Mouse (Mus musculus): Measurements from ENCODE around the gene Rnf216. TPM values are rescaled to one million over a fixed set of nuclear protein-coding genes. Genes with fewer than 3 reads are reported as not detected.
"Not testable (repeated sequence)": the region's sequence is repeated elsewhere in the genome, so short reads cannot be mapped to it uniquely, and the experiment has no call there.

Gene Rnf216
- total RNA-seq (2021): 10 to 100 TPM; 16.6 to 19.0 TPM
- long read RNA-seq, experiment 1, full-length matches to known transcripts: 4 of 6 reads
- long read RNA-seq, experiment 1, partial matches to known transcripts: 2 of 6 reads
- long read RNA-seq, experiment 1, other reads (novel, unspliced or antisense): 0 of 6 reads
- long read RNA-seq, experiment 2, full-length matches to known transcripts: 3 of 12 reads
- long read RNA-seq, experiment 2, partial matches to known transcripts: 2 of 12 reads
- long read RNA-seq, experiment 2, other reads (novel, unspliced or antisense): 7 of 12 reads

GRCm38 (mm10) chr5:143112281-143113246, at the start of gene Rnf216:
TSS of gene Rnf216 (minus strand) at chr5:143112994.
- intact Hi-C loops (cut with DNase I; ENCODE audit: low total_unique reads): no loop called here
- DNase-seq: peak; percentile 95

- DNase-seq: no peak
- intact Hi-C loops (cut with DNase I; ENCODE audit: low total_unique reads): no loop called here
These were observed 42.7 kb upstream of the Rnf216 start for GRCm38 (mm10) chr5:143155534-143155933.

GRCm38 (mm10) chr5:143153756-143154155, 41.0 kb upstream of the Rnf216 start:
- intact Hi-C loops (cut with DNase I; ENCODE audit: low total_unique reads): no loop called here
- DNase-seq: no peak

- intact Hi-C loops (cut with DNase I; ENCODE audit: low total_unique reads): no loop called here
- DNase-seq: no peak
These were observed 37.2 kb upstream of the Rnf216 start for GRCm38 (mm10) chr5:143150044-143150443.

- DNase-seq: no peak
- intact Hi-C loops (cut with DNase I; ENCODE audit: low total_unique reads): no loop called here
These were observed 36.7 kb upstream of the Rnf216 start for GRCm38 (mm10) chr5:143149536-143149935.

- intact Hi-C loops (cut with DNase I; ENCODE audit: low total_unique reads): no loop called here
- no peak for DNase-seq
These were observed 35.9 kb upstream of the Rnf216 start for GRCm38 (mm10) chr5:143148661-143149060.

- intact Hi-C loops (cut with DNase I; ENCODE audit: low total_unique reads): no loop called here
- no peak for DNase-seq
These were observed 34.7 kb upstream of the Rnf216 start, which contains the start of gene Olfr718-ps1 for GRCm38 (mm10) chr5:143147481-143147880. TSS of gene Olfr718-ps1 (minus strand) at chr5:143147581.

GRCm38 (mm10) chr5:143137580-143137979, 24.8 kb upstream of the Rnf216 start:
- intact Hi-C loops (cut with DNase I; ENCODE audit: low total_unique reads): no loop called here
- no peak for DNase-seq

GRCm38 (mm10) chr5:143135042-143135441, 22.2 kb upstream of the Rnf216 start:
- intact Hi-C loops (cut with DNase I; ENCODE audit: low total_unique reads): no loop called here
- no peak for DNase-seq

GRCm38 (mm10) chr5:143134216-143135010, 21.6 kb upstream of the Rnf216 start:
- DNase-seq; intact Hi-C loops (cut with DNase I; ENCODE audit: low total_unique reads): not testable (repeated sequence)

- intact Hi-C loops (cut with DNase I; ENCODE audit: low total_unique reads): no loop called here
- DNase-seq: no peak
These were observed 20.2 kb upstream of the Rnf216 start for GRCm38 (mm10) chr5:143132935-143133514.

GRCm38 (mm10) chr5:143130342-143130741, 17.5 kb upstream of the Rnf216 start:
- intact Hi-C loops (cut with DNase I; ENCODE audit: low total_unique reads): no loop called here
- DNase-seq: no peak

GRCm38 (mm10) chr5:143129101-143129500, 16.3 kb upstream of the Rnf216 start:
- intact Hi-C loops (cut with DNase I; ENCODE audit: low total_unique reads): no loop called here

GRCm38 (mm10) chr5:143127837-143128236, 15.0 kb upstream of the Rnf216 start:
- no peak for DNase-seq
- intact Hi-C loops (cut with DNase I; ENCODE audit: low total_unique reads): no loop called here

More at GRCm38 (mm10) chr5:143129101-143129500, 16.3 kb upstream of the Rnf216 start:
- no peak for DNase-seq

- intact Hi-C loops (cut with DNase I; ENCODE audit: low total_unique reads): no loop called here
- no peak for DNase-seq
These were observed 14.1 kb upstream of the Rnf216 start for GRCm38 (mm10) chr5:143126908-143127307.

GRCm38 (mm10) chr5:143126089-143126488, 13.3 kb upstream of the Rnf216 start:
- no peak for DNase-seq
- intact Hi-C loops (cut with DNase I; ENCODE audit: low total_unique reads): no loop called here

GRCm38 (mm10) chr5:143125601-143126000, 12.8 kb upstream of the Rnf216 start:
- DNase-seq: no peak
- intact Hi-C loops (cut with DNase I; ENCODE audit: low total_unique reads): no loop called here

GRCm38 (mm10) chr5:143124805-143125378, 12.1 kb upstream of the Rnf216 start:
- DNase-seq: no peak
- intact Hi-C loops (cut with DNase I; ENCODE audit: low total_unique reads): no loop called here

GRCm38 (mm10) chr5:143122673-143123072, 9.9 kb upstream of the Rnf216 start:
- intact Hi-C loops (cut with DNase I; ENCODE audit: low total_unique reads): no loop called here
- no peak for DNase-seq
